Mouse (Mus musculus) heart, adult 2 months (tissue): ENCODE measurements around the gene Wnt9a.

Experiments used
- CTCF ChIP-seq: fragments of 200-600 bp; IDR thresholded peaks from 2 replicates; pipeline ENCODE4 v1.8.1; 2022; ENCODE audit warnings: antibody characterized with exemption, mild to moderate bottlenecking, moderate library complexity
- POLR2A ChIP-seq: fragments of 200-500 bp; IDR thresholded peaks from 2 replicates; pipeline ENCODE4 v1.6.1; 2011; ENCODE audit warnings: mild to moderate bottlenecking, low read depth, low read length, control low read depth; ENCODE audit not compliant: insufficient read depth

DNA sequence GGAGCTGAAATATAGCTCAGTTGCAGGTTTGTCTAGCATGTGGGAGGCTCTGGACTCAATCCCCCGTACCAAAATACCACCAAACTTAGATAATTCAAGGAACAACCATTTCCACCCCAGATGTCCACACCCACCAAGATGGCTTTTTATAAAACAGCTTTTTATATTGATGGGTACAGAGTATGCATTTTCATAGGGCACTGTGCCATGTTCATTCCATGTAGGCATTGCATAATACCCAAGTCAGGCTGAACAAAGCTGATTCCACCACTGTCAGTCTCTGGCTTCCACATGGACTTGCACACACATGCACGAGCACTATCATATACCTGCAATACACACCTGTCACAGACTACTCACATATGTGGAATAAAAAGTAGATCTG lies 32.0 kb downstream of the Wnt9a start:
- TF ChIP-seq POLR2A = no peak
- no peak for TF ChIP-seq CTCF
